Mouse (Mus musculus): Measurements from ENCODE around the gene Pomt1. TPM values are rescaled to one million over a fixed set of nuclear protein-coding genes. Genes with fewer than 3 reads are reported as not detected.
A peak's percentile ranks its signal among the peaks of the same experiment; 100 is the strongest.
"Not testable (repeated sequence)": the region's sequence is repeated elsewhere in the genome, so short reads cannot be mapped to it uniquely, and the experiment has no call there.

Pomt1 gene
- polyA plus RNA-seq, 1 experiment from 2014 or later = 27.2 TPM

DNA sequence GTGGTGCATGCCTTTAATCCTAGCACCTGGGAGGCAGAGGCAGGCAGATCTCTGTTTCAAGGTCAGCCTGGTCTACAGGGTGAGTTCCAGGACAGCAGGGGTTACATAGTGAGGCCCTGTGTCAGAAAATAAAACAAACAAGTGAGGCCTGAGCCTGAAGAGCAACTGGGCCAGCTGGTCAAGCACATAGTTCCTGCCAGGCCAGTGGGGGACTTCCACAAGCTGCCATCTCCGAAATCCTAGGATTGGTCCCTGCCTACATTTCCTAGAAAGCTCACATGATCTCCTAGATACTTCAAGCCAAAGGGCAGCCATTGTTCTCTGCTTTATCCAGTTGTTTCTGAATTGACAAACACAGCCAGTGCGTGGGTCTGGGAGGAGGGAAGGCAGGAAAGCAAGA lies 59.5 kb downstream of the Pomt1 start:
- H3K27ac ChIP-seq; H3K9me3 ChIP-seq; H3K4me1 ChIP-seq (replicated peaks); DNase-seq (ENCODE audit: low spot score); H3K4me3 ChIP-seq; H3K27me3 ChIP-seq (ENCODE audit: insufficient read depth, poor library complexity, severe bottlenecking): not testable (repeated sequence)
- H3K36me3 ChIP-seq = peaks cover 77% of the 10 kb centered on the region
- 86% methylated on average over 2 of the region's 2 CpGs for WGBS

DNA sequence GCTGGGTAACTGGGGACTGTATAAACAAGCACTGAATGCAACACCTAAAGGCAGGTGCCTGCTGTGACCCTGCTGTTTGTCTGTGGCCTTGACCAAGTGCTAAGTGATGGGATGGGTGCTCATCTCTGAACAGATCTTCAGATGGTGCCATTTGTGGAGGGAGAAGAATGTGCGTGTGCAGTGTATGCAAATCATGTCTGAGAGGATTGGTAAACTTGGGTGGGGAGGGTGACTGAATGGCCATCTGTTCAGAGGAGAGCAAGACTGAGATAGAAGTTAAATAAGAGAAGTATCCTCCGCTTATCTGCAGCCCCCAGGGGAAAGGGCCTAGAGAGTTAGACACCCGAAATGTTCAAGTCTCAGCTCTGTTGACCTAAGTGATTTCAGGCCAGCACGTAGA lies 63.1 kb downstream of the Pomt1 start:
- WGBS = 93% methylated on average over 4 of the region's 4 CpGs
- no peaks in the 10 kb centered on the region for H3K9me3 ChIP-seq
- peaks cover 91% of the 10 kb centered on the region for H3K36me3 ChIP-seq

DNA sequence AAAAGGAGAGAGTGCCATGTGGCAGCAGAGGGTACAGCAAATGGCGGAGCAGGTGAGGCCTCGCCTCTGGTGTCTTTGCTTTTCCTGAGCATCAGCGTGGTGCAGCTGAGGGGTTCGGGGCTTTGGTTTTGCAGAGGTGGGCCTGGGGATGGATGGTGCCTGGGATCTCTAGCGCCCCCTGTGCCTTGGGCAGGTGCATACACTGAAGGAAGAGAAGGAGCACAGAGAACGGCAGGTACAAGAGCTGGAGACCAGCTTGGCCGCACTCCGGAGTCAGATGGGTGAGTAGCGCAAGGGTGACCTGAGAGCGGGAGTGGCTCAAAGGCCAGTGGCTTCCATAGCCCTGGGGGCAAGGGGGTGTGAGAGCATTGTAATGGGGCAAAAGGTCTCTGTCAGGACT lies 66.6 kb downstream of the Pomt1 start:
- 91% methylated on average over 10 of the region's 10 CpGs for WGBS

More for the DNA sequence above, 63.1 kb downstream of the Pomt1 start:
- DNase-seq (ENCODE audit: low spot score) = no peak
- H3K27ac ChIP-seq = no peak overlapping the region
- peaks cover 1% of the 10 kb centered on the region for H3K4me1 ChIP-seq (replicated peaks)
- H3K27me3 ChIP-seq (ENCODE audit: insufficient read depth, poor library complexity, severe bottlenecking) = no peaks in the 10 kb centered on the region
- no peak overlapping the region for H3K4me3 ChIP-seq

DNA sequence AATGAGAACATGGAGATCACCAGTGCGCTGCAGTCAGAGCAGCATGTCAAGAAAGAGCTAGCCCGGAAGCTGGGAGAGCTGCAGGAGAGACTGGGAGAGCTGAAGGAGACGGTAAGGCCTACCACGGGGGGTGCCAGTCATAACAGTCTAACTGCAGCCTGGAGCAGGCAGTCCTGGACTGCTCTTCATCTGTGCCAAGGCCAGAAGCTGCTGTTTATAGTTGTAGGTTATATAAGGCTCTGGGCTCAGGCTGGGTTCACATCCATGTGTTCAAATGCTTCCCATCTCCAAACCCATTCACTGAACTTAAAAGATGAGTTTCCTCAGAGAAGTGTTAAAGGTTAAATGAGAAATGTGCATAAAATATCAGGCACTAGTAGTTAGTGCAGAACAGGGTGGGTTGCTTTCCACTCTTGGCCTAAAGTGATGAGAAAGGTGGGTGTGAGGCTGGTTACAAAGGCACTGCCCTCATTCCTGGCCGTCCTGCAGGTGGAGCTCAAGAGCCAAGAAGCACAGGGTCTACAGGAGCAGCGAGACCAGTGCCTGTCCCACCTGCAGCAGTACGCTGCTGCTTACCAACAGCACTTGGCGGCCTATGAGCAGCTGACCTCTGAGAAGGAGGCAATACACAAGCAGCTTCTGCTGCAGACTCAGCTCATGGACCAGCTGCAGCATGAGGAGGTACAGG lies 67.9 kb downstream of the Pomt1 start:
- Histone ChIP-seq H3K4me1 (replicated peaks) (peaks cover 14% of the 10 kb centered on the region), H3K9me3 (no peaks in the 10 kb centered on the region), H3K4me3 (no peak overlapping the region), H3K27ac (no peak overlapping the region), H3K27me3 (ENCODE audit: insufficient read depth, poor library complexity, severe bottlenecking) (peaks cover 5% of the 10 kb centered on the region; the same call in 1 of the 2 replicates), H3K36me3 (peaks cover 96% of the 10 kb centered on the region)
- DNase-seq (ENCODE audit: low spot score) = peak; percentile 58
- 56% methylated on average over 8 of the region's 8 CpGs for WGBS

More for the DNA sequence above, 66.6 kb downstream of the Pomt1 start:
- DNase-seq (ENCODE audit: low spot score) = no peak
- H3K27me3 ChIP-seq (ENCODE audit: insufficient read depth, poor library complexity, severe bottlenecking) = no peaks in the 10 kb centered on the region
- no peak overlapping the region for H3K27ac ChIP-seq
- no peaks in the 10 kb centered on the region for H3K9me3 ChIP-seq
- H3K4me3 ChIP-seq = no peak overlapping the region
- H3K4me1 ChIP-seq (replicated peaks) = peaks cover 5% of the 10 kb centered on the region
- H3K36me3 ChIP-seq = peaks cover 97% of the 10 kb centered on the region

Other genes with a start within 250 kb of the Pomt1 start
- 1.5 and 2.2 TPM in 2 replicates for gene Fam78a, start 151.7 kb upstream of the Pomt1 start, polyA plus RNA-seq (2016; fragmentation: Nextera tagmentation; extraction: Ambion mirVana)
- 7.6 and 7.9 TPM in 2 replicates for gene Plpp7, start 141.1 kb upstream of the Pomt1 start, polyA plus RNA-seq (2016; fragmentation: Nextera tagmentation; extraction: Ambion mirVana)
- 55.6 and 68.9 TPM in 2 replicates for gene Prrc2b, start 85.5 kb upstream of the Pomt1 start, polyA plus RNA-seq (2016; fragmentation: Nextera tagmentation; extraction: Ambion mirVana)
- 77.2 and 83.0 TPM in 2 replicates for gene Uck1, start 23.6 kb downstream of the Pomt1 start, polyA plus RNA-seq (2016; fragmentation: Nextera tagmentation; extraction: Ambion mirVana)
- 20.2 and 22.6 TPM in 2 replicates for gene Golga2, start 50.8 kb downstream of the Pomt1 start, polyA plus RNA-seq (2016; fragmentation: Nextera tagmentation; extraction: Ambion mirVana)
- 488 and 544 TPM in 2 replicates for gene Swi5, start 51.5 kb downstream of the Pomt1 start, polyA plus RNA-seq (2016; fragmentation: Nextera tagmentation; extraction: Ambion mirVana)
- gene Ciz1, start 115.7 kb downstream of the Pomt1 start, polyA plus RNA-seq (2016; fragmentation: Nextera tagmentation; extraction: Ambion mirVana) = 56.3 and 69.4 TPM in 2 replicates
- gene Dnm1, start 116.7 kb downstream of the Pomt1 start, polyA plus RNA-seq (2016; fragmentation: Nextera tagmentation; extraction: Ambion mirVana) = 12.3 and 17.0 TPM in 2 replicates
- gene 1110008P14Rik, start 145.3 kb downstream of the Pomt1 start, polyA plus RNA-seq (2016; fragmentation: Nextera tagmentation; extraction: Ambion mirVana) = 41.4 and 66.7 TPM in 2 replicates
- not detected in 2 replicates for gene Lcn2, start 151.7 kb downstream of the Pomt1 start, polyA plus RNA-seq (2016; fragmentation: Nextera tagmentation; extraction: Ambion mirVana)
- gene Ptges2, start 159.3 kb downstream of the Pomt1 start, polyA plus RNA-seq (2016; fragmentation: Nextera tagmentation; extraction: Ambion mirVana) = 26.3 and 32.3 TPM in 2 replicates
- 6.0 and 6.4 TPM in 2 replicates for gene Naif1, start 213.9 kb downstream of the Pomt1 start, polyA plus RNA-seq (2016; fragmentation: Nextera tagmentation; extraction: Ambion mirVana)
- gene Slc25a25, start 214.9 kb downstream of the Pomt1 start, polyA plus RNA-seq (2016; fragmentation: Nextera tagmentation; extraction: Ambion mirVana) = 28.8 and 34.4 TPM in 2 replicates

All from hindbrain, embryonic 10.5 days (tissue).